Mouse (Mus musculus): Measurements from ENCODE around the gene Usp2.

DNA sequence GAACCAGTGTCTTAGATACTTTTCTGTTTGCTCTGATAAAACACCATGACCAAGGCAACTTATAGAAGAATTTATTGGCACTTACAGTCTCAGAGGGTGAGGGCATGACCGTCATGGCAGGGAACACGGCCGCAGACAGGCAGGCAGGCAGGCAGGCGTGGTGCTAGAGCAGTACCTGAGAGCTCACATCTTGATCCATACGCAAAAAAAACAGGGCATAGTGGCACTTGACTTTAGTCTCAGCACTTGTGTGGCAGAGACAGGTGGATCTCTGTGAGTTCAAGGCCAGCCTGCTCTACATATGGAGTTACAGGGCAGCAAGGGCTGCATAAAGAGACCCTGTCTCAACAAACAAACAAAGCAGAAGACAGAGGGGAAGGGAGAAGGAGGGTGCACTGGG, 33.5 kb upstream of the Usp2 start:
- TF ChIP-seq CTCF (IDR thresholded peaks at IDR 0.05; ENCODE audit: insufficient read depth, low read depth, low read length) (no peak), POLR2A (IDR thresholded peaks at IDR 0.05; ENCODE audit: insufficient read depth, low read depth, low read length) (no peak)

All from olfactory bulb, adult 2 months (tissue).